Mouse (Mus musculus) heart, embryonic 14.5 days (tissue): ENCODE results near the gene Akap17b. TPM values are rescaled to one million over a fixed set of nuclear protein-coding genes. Genes with fewer than 3 reads are reported as not detected.

ENCODE experiments used
- ATAC-seq: fragments of 200-750 bp; cut with Nextera tagmentation; 2 replicates; pipeline ENCODE4 v1.8.0; 2017; ENCODE audit warnings: low read depth, moderate TSS enrichment; ENCODE audit not compliant: insufficient number of reproducible peaks, insufficient read depth, low FRiP score
- H3K27ac ChIP-seq, 2 experiments: fragments of 200-500 bp in 1 of 2; fragments of 300-500 bp in 1 of 2; sonication (generic) in 1 of 2; replicated peaks in 1 of 2; 2 replicates each; pipeline ENCODE4 v1.5.1; 2012 to 2014; ENCODE audit warnings: low read depth in 2 of 2, low read length in 2 of 2, control low read depth in 1 of 2, mild to moderate bottlenecking in 1 of 2, mixed read lengths in 1 of 2; ENCODE audit not compliant: control insufficient read depth in 1 of 2, insufficient read depth in 1 of 2
- H3K27me3 ChIP-seq: fragments of 300-500 bp; sonication (generic); 2 replicates; pipeline ENCODE4 v1.6.1; 2014; ENCODE audit warnings: mild to moderate bottlenecking, low read length, control low read depth; ENCODE audit not compliant: control insufficient read depth, insufficient read depth
- H3K36me3 ChIP-seq: fragments of 300-500 bp; sonication (generic); 2 replicates; pipeline ENCODE4 v1.6.1; 2014; ENCODE audit warnings: mild to moderate bottlenecking, control low read depth, low read length, mixed read lengths; ENCODE audit not compliant: control insufficient read depth, insufficient read depth
- H3K4me1 ChIP-seq, 2 experiments: fragments of 200-500 bp in 1 of 2; fragments of 300-500 bp in 1 of 2; sonication (generic) in 1 of 2; 2 replicates each; pipeline ENCODE4 v1.6.1; 2012 to 2014; ENCODE audit warnings: low read length in 2 of 2, control low read depth in 1 of 2, mixed read lengths in 1 of 2; ENCODE audit not compliant: control insufficient read depth in 2 of 2, insufficient read depth in 2 of 2
- H3K4me2 ChIP-seq: fragments of 300-500 bp; sonication (generic); 2 replicates; pipeline ENCODE4 v1.6.1; 2014; ENCODE audit warnings: mild to moderate bottlenecking, low read length
- H3K4me3 ChIP-seq, 2 experiments: fragments of 200-500 bp in 1 of 2; fragments of 300-500 bp in 1 of 2; sonication (generic) in 1 of 2; 2 replicates each; pipeline ENCODE4 v1.5.1; 2012 to 2014; ENCODE audit warnings: low read length in 2 of 2, mild to moderate bottlenecking in 2 of 2, control low read depth in 1 of 2, low read depth in 1 of 2, moderate library complexity in 1 of 2; ENCODE audit not compliant: control insufficient read depth in 1 of 2, insufficient read depth in 1 of 2
- H3K9ac ChIP-seq: fragments of 300-500 bp; sonication (generic); 2 replicates; pipeline ENCODE4 v1.6.1; 2014; ENCODE audit warnings: mild to moderate bottlenecking, low read length
- H3K9me3 ChIP-seq: fragments of 300-500 bp; sonication (generic); 2 replicates; pipeline ENCODE4 v1.6.1; 2016; ENCODE audit warnings: low read length, control low read depth; ENCODE audit not compliant: control insufficient read depth
- WGBS: fragments of 180-500 bp; shearing (Covaris S2); extraction: QIAGEN DNeasy Blood & Tissue Kit; methylation state at CpG from one replicate; pipeline ENCODE4 v1.1.7; 2014; 5-methylcytosine and 5-hydroxymethylcytosine counted together
- polyA plus RNA-seq: library from polyadenylated mRNA; unstranded; fragments of >200 nt; fragmentation: Nextera tagmentation; extraction: Ambion mirVana; gene quantifications from 2 replicates; pipeline ENCODE4 v1.2.1, GENCODE M21; 2014

Gene Akap17b
- polyA plus RNA-seq, 1 experiment from 2014 or later = 1.5 TPM

DNA sequence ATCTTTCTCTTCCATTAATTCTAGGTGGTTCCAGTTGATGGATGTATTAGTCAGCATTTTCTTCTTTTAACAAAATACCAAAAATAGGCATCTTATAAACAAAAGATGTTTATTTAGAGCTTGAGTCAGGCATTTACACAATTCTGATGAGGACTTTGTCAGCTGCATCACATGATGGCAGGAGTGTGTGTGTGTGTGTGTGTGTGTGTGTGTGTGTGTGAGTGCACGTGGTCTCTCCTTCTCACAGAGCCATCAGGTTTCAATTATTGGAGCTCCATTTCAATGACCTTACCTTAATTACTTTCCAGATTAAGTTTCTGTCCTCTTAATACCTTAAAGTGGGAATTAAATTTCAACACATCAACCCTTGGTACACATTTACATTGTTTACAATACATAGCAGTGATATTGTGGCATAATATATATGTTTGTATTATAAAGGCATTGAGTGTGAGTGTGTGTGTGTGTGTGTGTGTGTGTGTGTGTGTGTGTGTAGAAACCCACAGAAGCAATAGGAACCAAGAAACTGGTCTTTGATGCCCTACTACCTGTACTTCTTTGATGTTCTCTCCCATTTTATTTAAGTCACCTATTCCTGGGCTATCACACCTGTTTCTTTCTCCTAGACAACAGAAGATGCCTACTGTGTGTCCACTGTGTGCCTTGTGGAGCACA, 58.4 kb downstream of the Akap17b start:
- H3K27ac ChIP-seq = no peak overlapping the region
- no peak for ATAC-seq
- H3K4me1 ChIP-seq = no peaks in the 10 kb centered on the region
- H3K4me2 ChIP-seq = no peak overlapping the region
- no peaks in the 10 kb centered on the region for H3K9me3 ChIP-seq
- H3K36me3 ChIP-seq = no peaks in the 10 kb centered on the region
- no peak overlapping the region for H3K9ac ChIP-seq
- WGBS = 59% methylated on average over 1 of the region's 1 CpGs
- no peaks in the 10 kb centered on the region for H3K27me3 ChIP-seq
- H3K4me3 ChIP-seq = no peak overlapping the region

DNA sequence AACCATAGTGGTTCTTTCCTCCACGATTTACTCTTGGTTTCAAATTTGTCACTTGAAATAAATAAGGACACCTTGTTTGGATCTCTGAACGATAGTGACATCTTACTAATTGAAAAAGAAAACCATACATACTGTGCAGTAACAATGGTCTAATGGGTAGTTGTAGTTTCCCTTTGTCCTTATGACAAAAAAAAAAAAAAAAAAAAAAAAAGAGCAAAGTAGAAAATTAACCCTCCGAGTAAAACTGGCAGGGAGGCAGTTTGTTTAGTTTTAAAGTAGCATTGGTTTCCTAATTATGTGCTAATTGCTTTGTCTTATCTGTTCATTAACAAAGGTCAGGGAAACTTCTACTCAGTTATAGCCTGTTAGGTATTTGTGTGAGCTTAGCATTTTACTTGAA, 83.1 kb downstream of the Akap17b start:
- Histone ChIP-seq H3K4me3 (no peak overlapping the region; a peak in 1 of 4 replicates), H3K9me3 (no peaks in the 10 kb centered on the region), H3K36me3 (no peaks in the 10 kb centered on the region), H3K27me3 (no peaks in the 10 kb centered on the region), H3K9ac (peak overlapping the region; percentile 52; the same call in 1 of the 2 replicates), H3K27ac (no peak overlapping the region), H3K4me1 (no peaks in the 10 kb centered on the region), H3K4me2 (peak overlapping the region; percentile 50)
- 28% methylated on average over 3 of the region's 3 CpGs for WGBS
- no peak for ATAC-seq

- Histone ChIP-seq H3K4me1 (no peaks in the 10 kb centered on the region), H3K4me3 (peak overlapping the region in 1 of 2 experiments; percentile 21; a peak in 3 of 4 replicates)
These were observed 83.5 kb downstream of the Akap17b start for GRCm38 (mm10) chrX:36561650-36562049.

DNA sequence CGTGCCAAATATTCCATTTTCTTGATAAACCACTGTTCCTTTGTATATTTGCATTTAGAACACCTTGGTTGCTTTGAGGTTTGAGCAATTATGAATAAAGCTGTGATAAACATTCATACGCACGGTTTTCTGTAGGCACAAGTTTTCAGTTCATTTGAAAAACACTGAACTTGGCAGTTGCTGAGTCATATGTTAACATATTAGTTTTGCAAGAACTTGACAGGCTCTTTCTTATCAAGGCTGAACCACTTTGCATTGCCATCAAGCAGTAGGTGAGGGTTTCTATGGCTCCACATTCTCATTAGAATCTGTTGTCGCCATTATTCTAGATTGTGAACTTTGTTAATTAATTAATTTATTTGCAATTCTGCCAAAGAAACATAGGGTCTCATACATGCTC, 85.0 kb downstream of the Akap17b start:
- ATAC-seq = no peak
- no peak overlapping the region for H3K27ac ChIP-seq

More at GRCm38 (mm10) chrX:36561650-36562049, 83.5 kb downstream of the Akap17b start:
- Histone ChIP-seq H3K27me3 (no peaks in the 10 kb centered on the region), H3K9ac (peak overlapping the region; percentile 52; the same call in 1 of the 2 replicates), H3K4me2 (peak overlapping the region; percentile 50), H3K27ac (no peak overlapping the region), H3K36me3 (no peaks in the 10 kb centered on the region), H3K9me3 (no peaks in the 10 kb centered on the region)
- no peak for ATAC-seq
- WGBS = 14% methylated on average over 7 of the region's 7 CpGs

More for the DNA sequence above, 85.0 kb downstream of the Akap17b start:
- 60% methylated on average over 4 of the region's 4 CpGs for WGBS
- no peaks in the 10 kb centered on the region for H3K9me3 ChIP-seq
- no peaks in the 10 kb centered on the region for H3K4me1 ChIP-seq
- H3K4me2 ChIP-seq = no peak overlapping the region
- no peaks in the 10 kb centered on the region for H3K36me3 ChIP-seq
- H3K9ac ChIP-seq = no peak overlapping the region
- H3K27me3 ChIP-seq = no peaks in the 10 kb centered on the region
- H3K4me3 ChIP-seq = no peak overlapping the region

Other genes starting within 250 kb of the Akap17b start
- gene Gm6268, start 244.1 kb downstream of the Akap17b start, polyA plus RNA-seq = not detected in 2 replicates
- gene Gm14569, start 153.6 kb downstream of the Akap17b start, polyA plus RNA-seq = not detected in 2 replicates
- gene Pgrmc1, start 47.2 kb downstream of the Akap17b start, polyA plus RNA-seq = 125 and 131 TPM in 2 replicates
- 3.8 and 4.4 TPM in 2 replicates for gene Slc25a43, start 98.3 kb upstream of the Akap17b start, polyA plus RNA-seq
- 1,151 and 1,230 TPM in 2 replicates for gene Slc25a5, start 150.3 kb upstream of the Akap17b start, polyA plus RNA-seq
- 157 and 162 TPM in 2 replicates for gene Ube2a, start 228.5 kb upstream of the Akap17b start, polyA plus RNA-seq
- gene C330007P06Rik, start 228.7 kb upstream of the Akap17b start, polyA plus RNA-seq = 20.0 and 21.1 TPM in 2 replicates